ENCODE assay signal across 22 mouse cellular contexts in genomic region chr15:92327111-92327510, GRCm38 (mm10).
"Had no signal": no experiment of that assay in that cellular context is flagged by ENCODE, and none has a peak within 500 bp of the region (broad histone marks: within the 10 kb centered on the region; RNA-seq: fewer than 3 reads in every experiment).

No protein-coding gene starts in this region.

- H3K36me3 ChIP-seq: lung, embryonic 15.5 days; midbrain, embryonic 10.5 days; midbrain, embryonic 12.5 days; neural tube, embryonic 13.5 days; stomach, embryonic 15.5 days had no signal

- H3K4me2 ChIP-seq: lung, embryonic 15.5 days; midbrain, embryonic 12.5 days; neural tube, embryonic 13.5 days; neural tube, embryonic 15.5 days; stomach, embryonic 15.5 days had no signal

- ATAC-seq: lung, postnatal 0 days; midbrain, embryonic 16.5 days had no signal

- DNase-seq: lung, adult 18-20 months; lung, postnatal 14 days; lung, postnatal 4 days; midbrain, embryonic 14.5 days; retina, postnatal 1 day; right cerebral cortex, adult 18-20 months; right cerebral cortex, postnatal 25 days; right cerebral cortex, postnatal 4 days; spleen, adult 18-20 months; thymus, adult 18-20 months; thymus, postnatal 14 days; thymus, postnatal 36 days had no signal

- H3K9me3 ChIP-seq: lung, embryonic 15.5 days; midbrain, embryonic 10.5 days; midbrain, embryonic 12.5 days; neural tube, embryonic 13.5 days; neural tube, embryonic 15.5 days; stomach, embryonic 15.5 days had no signal

- H3K9ac ChIP-seq: liver, embryonic 14.5 days; lung, embryonic 15.5 days; midbrain, embryonic 12.5 days; neural tube, embryonic 13.5 days; neural tube, embryonic 15.5 days; stomach, embryonic 15.5 days had no signal

- H3K27ac ChIP-seq: liver, embryonic 14.5 days; lung, embryonic 15.5 days; midbrain, embryonic 10.5 days; midbrain, embryonic 12.5 days; neural tube, embryonic 13.5 days; neural tube, embryonic 15.5 days; stomach, embryonic 15.5 days had no signal

- H3K4me1 ChIP-seq: lung, embryonic 15.5 days; midbrain, embryonic 10.5 days; midbrain, embryonic 12.5 days; neural tube, embryonic 13.5 days; neural tube, embryonic 15.5 days; stomach, embryonic 15.5 days had no signal

- H3K27me3 ChIP-seq: lung, embryonic 15.5 days; midbrain, embryonic 12.5 days; neural tube, embryonic 13.5 days; neural tube, embryonic 15.5 days; stomach, embryonic 15.5 days had no signal

- H3K4me3 ChIP-seq: lung, embryonic 15.5 days; midbrain, embryonic 10.5 days; midbrain, embryonic 12.5 days; myocyte; neural tube, embryonic 13.5 days; neural tube, embryonic 15.5 days; stomach, embryonic 15.5 days had no signal
